Mouse (Mus musculus): ENCODE data around the gene A830005F24Rik.

DNA sequence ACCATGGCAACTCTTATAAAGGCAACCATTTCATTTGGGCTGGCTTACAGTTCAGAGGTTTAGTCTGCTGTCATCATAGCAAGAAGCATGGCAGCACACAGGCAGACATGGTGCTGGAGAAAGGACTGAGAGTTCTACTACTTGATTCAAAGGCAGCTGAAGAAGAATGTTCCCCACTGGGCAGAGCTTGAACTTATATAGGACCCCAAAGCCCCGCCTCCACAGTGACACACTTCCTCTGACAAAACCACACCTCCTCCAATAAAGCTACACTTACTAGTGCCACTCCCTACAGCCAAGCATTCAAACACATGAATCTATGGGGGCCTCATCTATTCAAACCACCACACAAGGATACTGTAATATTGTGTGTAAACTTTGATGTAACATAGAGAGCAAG, 41.2 kb downstream of the A830005F24Rik start:
- TF ChIP-seq POLR2A (IDR thresholded peaks at IDR 0.05; ENCODE audit: borderline replicate concordance, low read depth, low read length) (no peak), CTCF (IDR thresholded peaks at IDR 0.05; ENCODE audit: low read depth, low read length) (no peak)
